Comparison of ENCODE assay signal across 21 mouse cellular contexts in the genomic region with DNA sequence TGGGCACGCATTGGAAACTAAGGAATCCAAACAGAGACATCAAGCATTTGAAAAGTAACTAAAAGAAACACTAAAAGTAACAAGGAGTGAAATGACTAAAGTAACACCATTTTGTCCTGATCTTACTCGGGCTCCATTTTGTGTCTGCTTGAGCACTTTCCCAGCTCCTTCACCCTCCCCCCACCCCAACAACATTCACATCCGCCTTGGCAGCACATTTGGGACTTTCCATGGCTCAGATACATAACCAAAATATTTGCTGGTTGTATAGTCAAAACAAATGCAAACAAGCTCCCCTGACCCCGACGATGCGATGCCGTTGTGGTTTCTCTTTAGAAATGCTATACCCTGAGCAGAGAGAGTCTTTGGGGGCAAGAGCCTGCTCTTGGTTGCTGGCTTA. TPM values are rescaled to one million over a fixed set of nuclear protein-coding genes. Genes with fewer than 3 reads are reported as not detected.
DNase-seq lines count a peak whose midpoint lies in the region; ATAC-seq and TF ChIP-seq lines count a peak whose summit lies in the region.
"Had no signal": no experiment of that assay in that cellular context is flagged by ENCODE, and none has a peak within 500 bp of the region (broad histone marks: within the 10 kb centered on the region; RNA-seq: fewer than 3 reads in every experiment).

No protein-coding gene starts in this region.

- H3K27me3 ChIP-seq in midbrain, embryonic 11.5 days (ENCODE audit: control insufficient read depth, insufficient read depth, low read length) = no peaks in the 10 kb centered on the region
- no peaks in the 10 kb centered on the region for H3K27me3 ChIP-seq in midbrain, postnatal 0 days (ENCODE audit: insufficient read depth, low read length)
- H3K27me3 ChIP-seq: forebrain, embryonic 13.5 days; heart, embryonic 13.5 days; Patski had no signal

- no peak overlapping the region for H3K27ac ChIP-seq in midbrain, embryonic 11.5 days (ENCODE audit: low read depth, low read length)
- H3K27ac ChIP-seq in midbrain, postnatal 0 days (ENCODE audit: low read depth, low read length) = no peak overlapping the region
- H3K27ac ChIP-seq: embryonic facial prominence, embryonic 10.5 days; forebrain, embryonic 13.5 days; heart, embryonic 13.5 days; hindbrain, embryonic 14.5 days had no signal

- H3K9ac ChIP-seq in midbrain, embryonic 11.5 days (ENCODE audit: low read length) = no peak overlapping the region
- no peak overlapping the region for H3K9ac ChIP-seq in midbrain, postnatal 0 days (replicated peaks; ENCODE audit: low read length, poor library complexity, severe bottlenecking)
- H3K9ac ChIP-seq: forebrain, embryonic 13.5 days; forebrain, postnatal 0 days; heart, embryonic 13.5 days; hindbrain, embryonic 14.5 days had no signal

- no peak for TF ChIP-seq CTCF in midbrain, postnatal 0 days (IDR thresholded peaks at IDR 0.05)

- peaks cover 9% of the 10 kb centered on the region; the same call in 1 of the 2 replicates for H3K4me1 ChIP-seq in midbrain, embryonic 11.5 days (ENCODE audit: control insufficient read depth, insufficient read depth, low read length)
- 0 out of 2 replicates have a peak, but pooled peaks cover 8% of the 10 kb centered on the region for H3K4me1 ChIP-seq in midbrain, postnatal 0 days (ENCODE audit: insufficient read depth, low read length)

- no peak for ATAC-seq in midbrain, embryonic 11.5 days (ENCODE audit: low FRiP score)
- ATAC-seq in midbrain, postnatal 0 days (ENCODE audit: low FRiP score) = no peak
- ATAC-seq: activated CD4-positive, CD25-positive, alpha-beta regulatory T cell, adult 4 months; forebrain, embryonic 13.5 days; forebrain, postnatal 0 days; inflammation-experienced regulatory T-cells, adult 6 months; Patski had no signal

- no peak overlapping the region for H3K4me3 ChIP-seq in midbrain, embryonic 11.5 days (ENCODE audit: low read depth, low read length)
- no peak overlapping the region for H3K4me3 ChIP-seq in midbrain, postnatal 0 days (ENCODE audit: low read depth, low read length)
- H3K4me3 ChIP-seq: embryonic facial prominence, embryonic 10.5 days; forebrain, embryonic 13.5 days; heart, embryonic 13.5 days had no signal

- 92% methylated on average over 7 of the region's 7 CpGs for WGBS in midbrain, embryonic 11.5 days
- WGBS in midbrain, postnatal 0 days = 91% methylated on average over 7 of the region's 7 CpGs

- H3K36me3 ChIP-seq in midbrain, embryonic 11.5 days (ENCODE audit: control insufficient read depth, insufficient read depth, low read length) = no peaks in the 10 kb centered on the region
- H3K36me3 ChIP-seq in midbrain, postnatal 0 days (ENCODE audit: insufficient read depth, low read length) = 0 out of 2 replicates have a peak, but pooled peaks cover 4% of the 10 kb centered on the region

- H3K4me2 ChIP-seq in midbrain, embryonic 11.5 days = no peak overlapping the region
- H3K4me2 ChIP-seq in midbrain, postnatal 0 days (ENCODE audit: low read depth, low read length, poor library complexity, severe bottlenecking) = no peak overlapping the region
- H3K4me2 ChIP-seq: forebrain, embryonic 13.5 days; heart, embryonic 13.5 days had no signal

- DNase-seq in heart, adult 11 months = peak; percentile 71
- no peak for DNase-seq in heart, adult 9 months (ENCODE audit: low spot score in 2 of 2)
- peak; percentile 44 for DNase-seq in midbrain, embryonic 11.5 days (ENCODE audit: low spot score, missing footprints)
- DNase-seq in midbrain, postnatal 0 days (ENCODE audit: low spot score) = no peak
- peak; percentile 89 for DNase-seq in A20 (ENCODE audit: low read depth, low spot score)
- DNase-seq in induced T-regulatory cell, adult 2 months (ENCODE audit: low read depth) = peak; percentile 51
- DNase-seq in thymus, postnatal 0 days (ENCODE audit: low spot score) = no peak
- DNase-seq: adrenal gland, postnatal 14 days; cerebellum, adult 11-12 months; cerebellum, postnatal 10 days; forebrain, postnatal 0 days; gastrocnemius, postnatal 14 days; heart, postnatal 36 days had no signal

- no peaks in the 10 kb centered on the region for H3K9me3 ChIP-seq in midbrain, embryonic 11.5 days (ENCODE audit: control insufficient read depth, low read length)
- no peaks in the 10 kb centered on the region for H3K9me3 ChIP-seq in midbrain, postnatal 0 days (ENCODE audit: low read length)
- H3K9me3 ChIP-seq: embryonic facial prominence, embryonic 10.5 days; forebrain, embryonic 13.5 days; heart, embryonic 13.5 days had no signal

RNA-seq across cellular contexts. Expression of gene Ube2j1, which starts 2.1 kb away (rescaled TPM):
- 59.6 and 62.8 TPM in 2 replicates for polyA plus RNA-seq in midbrain, embryonic 11.5 days (2014; fragmentation: Nextera tagmentation; extraction: Ambion mirVana)
- total RNA-seq in midbrain, postnatal 0 days (2014; rRNA removed) = 119 and 126 TPM in 2 replicates
- 70.1 and 70.3 TPM in 2 replicates for polyA plus RNA-seq in midbrain, postnatal 0 days (2015; fragmentation: Nextera tagmentation; extraction: Ambion mirVana)
- polyA plus RNA-seq in thymus, postnatal 0 days (2015; fragmentation: Nextera tagmentation; extraction: Ambion mirVana) = 38.1 and 43.0 TPM in 2 replicates

RNA-seq across cellular contexts. Expression of gene Gabrr2, which starts 33.7 kb away (rescaled TPM):
- 0.26 and 0.30 TPM in 2 replicates for polyA plus RNA-seq in midbrain, embryonic 11.5 days (2014; fragmentation: Nextera tagmentation; extraction: Ambion mirVana)
- total RNA-seq in midbrain, postnatal 0 days (2014; rRNA removed) = not detected in 2 replicates
- 0.15 and 0.48 TPM in 2 replicates for polyA plus RNA-seq in midbrain, postnatal 0 days (2015; fragmentation: Nextera tagmentation; extraction: Ambion mirVana)
- 0.84 and 1.6 TPM in 2 replicates for polyA plus RNA-seq in thymus, postnatal 0 days (2015; fragmentation: Nextera tagmentation; extraction: Ambion mirVana)
- total RNA-seq: forebrain, postnatal 0 days had no signal
- polyA plus RNA-seq: embryonic facial prominence, embryonic 10.5 days; forebrain, postnatal 0 days; heart, postnatal 0 days had no signal

RNA-seq across cellular contexts. Expression of gene Rragd, which starts 46.3 kb away (rescaled TPM):
- 32.9 and 34.9 TPM in 2 replicates for polyA plus RNA-seq in midbrain, embryonic 11.5 days (2014; fragmentation: Nextera tagmentation; extraction: Ambion mirVana)
- total RNA-seq in midbrain, postnatal 0 days (2014; rRNA removed) = 52.7 and 54.9 TPM in 2 replicates
- 28.5 and 35.0 TPM in 2 replicates for polyA plus RNA-seq in midbrain, postnatal 0 days (2015; fragmentation: Nextera tagmentation; extraction: Ambion mirVana)
- 10.1 and 12.5 TPM in 2 replicates for polyA plus RNA-seq in thymus, postnatal 0 days (2015; fragmentation: Nextera tagmentation; extraction: Ambion mirVana)

Comparison
In these comparisons a context has a peak if more than half of its experiments do, and no peak if none do; other contexts are left out.
1. DNase-seq: peak in heart, adult 11 months (single experiment), midbrain, embryonic 11.5 days (single experiment), A20 (single experiment) and induced T-regulatory cell, adult 2 months (single experiment); none in heart, adult 9 months (0 of 2), midbrain, postnatal 0 days (single experiment) and thymus, postnatal 0 days (single experiment).